Mouse (Mus musculus): Measurements from ENCODE around the gene Prdx6. TPM values are rescaled to one million over a fixed set of nuclear protein-coding genes. Genes with fewer than 3 reads are reported as not detected.
"Not testable (repeated sequence)": the region's sequence is repeated elsewhere in the genome, so short reads cannot be mapped to it uniquely, and the experiment has no call there.

Gene Prdx6
- polyA plus RNA-seq, 1 experiment from 2014 or later, result 325 TPM

DNA sequence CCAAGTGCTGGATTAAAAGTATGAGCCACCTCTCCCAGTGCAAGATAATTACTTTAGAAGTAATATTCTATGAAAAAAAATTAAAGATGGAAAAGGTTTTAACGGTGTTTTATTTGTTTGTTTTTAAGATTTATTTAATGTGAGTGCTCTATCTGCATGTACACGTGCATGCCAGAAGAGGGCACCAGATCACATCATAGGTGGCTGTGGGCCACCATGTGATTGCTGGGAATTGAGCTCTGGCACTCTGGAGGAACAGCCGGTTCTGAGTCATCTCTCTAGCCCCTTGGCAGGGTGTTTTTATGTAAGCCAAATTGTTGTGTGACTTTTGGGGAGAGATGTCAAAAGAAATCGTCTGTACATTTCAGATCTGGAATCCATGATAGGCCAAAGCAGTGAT, 36.6 kb downstream of the Prdx6 start:
- ATAC-seq (ENCODE audit: low read depth) (no peak), DNase-seq (ENCODE audit: low spot score) (no peak)
- H3K4me3 ChIP-seq (ENCODE audit: low read depth, low read length), result no peak overlapping the region
- no peaks in the 10 kb centered on the region for H3K27me3 ChIP-seq (replicated peaks; ENCODE audit: control insufficient read depth, insufficient read depth, low read length)
- no peak overlapping the region for H3K9ac ChIP-seq (ENCODE audit: low read depth, low read length)
- no peak overlapping the region for H3K4me2 ChIP-seq (ENCODE audit: low read depth, low read length)
- no peaks in the 10 kb centered on the region for H3K36me3 ChIP-seq (ENCODE audit: control insufficient read depth, insufficient read depth, low read length)
- no peaks in the 10 kb centered on the region for H3K4me1 ChIP-seq (ENCODE audit: control insufficient read depth, insufficient read depth, low read length)
- WGBS, result 30% methylated on average over 4 of the region's 4 CpGs
- H3K27ac ChIP-seq (replicated peaks; ENCODE audit: low read depth, low read length), result no peak overlapping the region
- H3K9me3 ChIP-seq (ENCODE audit: control insufficient read depth, low read length), result no peaks in the 10 kb centered on the region

DNA sequence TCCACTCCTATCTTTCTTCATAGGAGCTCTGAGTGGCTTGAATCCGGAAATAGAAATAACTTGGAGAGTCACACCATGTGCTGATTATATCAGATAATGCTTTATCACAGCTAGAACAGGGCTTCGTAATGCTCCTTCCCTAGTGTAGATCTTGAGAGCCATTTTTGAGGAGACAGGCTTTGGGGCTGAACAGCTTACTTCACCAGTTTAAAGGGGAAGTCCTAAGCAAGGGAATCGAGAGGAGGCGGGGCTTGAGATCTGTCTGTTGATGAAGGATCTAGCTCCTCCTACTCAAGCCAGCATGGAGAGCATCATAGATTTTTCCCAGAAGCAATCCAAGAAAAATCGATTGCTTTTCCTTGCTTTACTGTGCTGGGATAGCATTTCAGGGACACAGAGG, 51.2 kb downstream of the Prdx6 start:
- Histone ChIP-seq H3K36me3 (ENCODE audit: control insufficient read depth, insufficient read depth, low read length) (no peaks in the 10 kb centered on the region), H3K27ac (replicated peaks; ENCODE audit: low read depth, low read length) (no peak overlapping the region), H3K4me3 (ENCODE audit: low read depth, low read length) (no peak overlapping the region), H3K27me3 (replicated peaks; ENCODE audit: control insufficient read depth, insufficient read depth, low read length) (no peaks in the 10 kb centered on the region), H3K4me1 (ENCODE audit: control insufficient read depth, insufficient read depth, low read length) (no peaks in the 10 kb centered on the region), H3K4me2 (ENCODE audit: low read depth, low read length) (no peak overlapping the region), H3K9ac (ENCODE audit: low read depth, low read length) (no peak overlapping the region), H3K9me3 (ENCODE audit: control insufficient read depth, low read length) (no peaks in the 10 kb centered on the region)
- DNase-seq (ENCODE audit: low spot score) (no peak), ATAC-seq (ENCODE audit: low read depth) (no peak)
- WGBS, result 77% methylated on average over 5 of the region's 5 CpGs

DNA sequence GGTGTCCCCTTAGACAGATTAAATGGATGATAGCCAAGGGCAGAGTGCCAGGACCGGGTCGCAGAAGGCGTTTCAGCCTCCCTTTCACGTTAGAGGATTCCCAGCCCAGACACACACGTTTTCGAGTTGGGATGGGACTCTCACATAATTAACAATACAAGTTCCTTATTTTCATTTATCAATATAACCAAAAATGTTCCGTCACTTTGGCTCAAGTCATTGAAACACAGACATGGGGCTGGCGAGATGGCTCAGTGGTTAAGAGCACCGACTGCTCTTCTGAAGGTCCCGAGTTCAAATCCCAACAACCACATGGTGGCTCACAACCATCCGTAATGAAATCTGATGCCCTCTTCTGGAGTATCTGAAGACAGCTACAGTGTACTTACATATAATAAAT, 54.7 kb downstream of the Prdx6 start:
- not testable (repeated sequence) for DNase-seq (ENCODE audit: low spot score); ATAC-seq (ENCODE audit: low read depth); H3K9me3 ChIP-seq (ENCODE audit: control insufficient read depth, low read length); H3K27me3 ChIP-seq (replicated peaks; ENCODE audit: control insufficient read depth, insufficient read depth, low read length); H3K36me3 ChIP-seq (ENCODE audit: control insufficient read depth, insufficient read depth, low read length); H3K4me1 ChIP-seq (ENCODE audit: control insufficient read depth, insufficient read depth, low read length); H3K9ac ChIP-seq (ENCODE audit: low read depth, low read length)
- peak overlapping the region; percentile 50 for H3K27ac ChIP-seq (replicated peaks; ENCODE audit: low read depth, low read length)
- WGBS, result 49% methylated on average over 11 of the region's 11 CpGs
- H3K4me3 ChIP-seq (ENCODE audit: low read depth, low read length), result peak overlapping the region; percentile 35
- H3K4me2 ChIP-seq (ENCODE audit: low read depth, low read length), result peak overlapping the region; percentile 62

DNA sequence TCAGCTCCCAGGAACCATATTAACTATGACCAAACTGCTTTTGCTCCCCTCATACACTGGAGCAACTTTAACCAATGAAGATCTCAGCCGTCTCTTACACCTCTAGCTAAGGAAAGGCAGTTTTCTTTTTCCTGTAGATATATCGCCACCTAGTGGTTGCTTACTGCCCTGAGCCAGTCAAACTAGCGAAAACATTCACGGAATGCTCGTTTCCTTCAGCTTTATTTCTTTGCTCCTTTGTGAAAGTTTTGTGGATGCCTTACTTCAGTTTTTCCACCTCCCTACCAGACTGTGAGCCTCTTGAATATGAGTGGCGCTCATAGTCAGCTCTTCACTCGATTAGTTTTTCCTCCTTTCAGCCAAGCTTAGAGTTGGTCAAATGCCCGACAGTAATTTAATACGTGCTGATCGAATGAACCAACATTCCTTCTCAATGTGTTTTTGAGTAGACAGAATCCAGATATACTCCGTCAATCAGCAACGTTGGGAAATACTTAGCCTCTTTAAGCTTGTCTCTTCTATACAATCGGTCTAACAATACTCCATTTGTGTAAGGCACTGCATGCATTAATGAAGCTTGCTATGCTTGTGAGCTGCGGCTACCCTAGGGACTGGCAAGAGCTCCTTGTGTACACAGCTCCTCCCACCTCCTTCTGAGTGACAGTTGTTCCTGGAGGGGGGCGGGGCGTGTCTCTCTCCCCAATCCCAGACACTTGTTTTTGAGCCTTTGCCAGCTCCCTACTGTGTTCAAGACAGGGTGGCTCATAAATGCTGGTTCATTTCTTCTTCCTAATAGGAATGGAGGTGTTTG, 55.3 kb downstream of the Prdx6 start:
- peak; percentile 96 for ATAC-seq (ENCODE audit: low read depth)
- no peaks in the 10 kb centered on the region for H3K9me3 ChIP-seq (ENCODE audit: control insufficient read depth, low read length)
- DNase-seq (ENCODE audit: low spot score), result peak; percentile 96
- no peaks in the 10 kb centered on the region for H3K27me3 ChIP-seq (replicated peaks; ENCODE audit: control insufficient read depth, insufficient read depth, low read length)
- H3K9ac ChIP-seq (ENCODE audit: low read depth, low read length), result peak overlapping the region; percentile 47; the same call in 1 of the 2 replicates
- peak overlapping the region; percentile 62 for H3K4me2 ChIP-seq (ENCODE audit: low read depth, low read length)
- H3K36me3 ChIP-seq (ENCODE audit: control insufficient read depth, insufficient read depth, low read length), result no peaks in the 10 kb centered on the region
- peak overlapping the region; percentile 50 for H3K27ac ChIP-seq (replicated peaks; ENCODE audit: low read depth, low read length)
- no peaks in the 10 kb centered on the region for H3K4me1 ChIP-seq (ENCODE audit: control insufficient read depth, insufficient read depth, low read length)
- H3K4me3 ChIP-seq (ENCODE audit: low read depth, low read length), result peak overlapping the region; percentile 35
- WGBS, result under 1% methylated on average over 16 of the region's 16 CpGs

DNA sequence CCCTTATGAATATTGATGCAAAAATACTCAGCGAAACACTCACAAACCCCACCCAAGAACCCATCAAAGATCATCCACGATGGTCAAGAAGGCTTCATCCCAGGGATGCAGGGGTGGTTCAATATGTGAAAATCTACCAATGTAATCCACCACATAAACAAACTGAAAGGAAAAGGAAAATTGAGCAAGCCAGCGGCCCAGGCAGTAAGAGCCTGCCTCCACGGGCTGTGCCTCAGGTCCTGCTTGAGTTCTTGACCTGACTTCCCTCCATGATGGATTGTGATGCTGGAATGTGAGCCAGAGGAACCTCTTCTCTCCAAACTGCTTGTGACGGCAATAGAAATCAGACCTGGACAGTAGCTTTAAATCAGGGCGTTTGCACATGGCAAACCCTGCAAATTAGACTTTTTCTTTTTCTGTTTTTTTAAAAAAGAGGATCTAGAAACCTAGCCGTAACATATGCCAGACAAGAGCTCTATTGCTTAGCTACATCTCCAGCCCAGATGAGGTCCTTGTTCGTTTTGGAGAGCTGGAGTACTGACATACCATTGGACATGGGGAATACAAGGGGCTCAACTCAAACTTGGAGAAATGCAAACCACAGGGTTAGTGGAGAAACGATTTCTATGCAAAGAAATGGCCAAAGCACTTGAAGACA, 60.6 kb downstream of the Prdx6 start:
- WGBS, result 75% methylated on average over 9 of the region's 9 CpGs
- ATAC-seq (ENCODE audit: low read depth) (no peak), DNase-seq (ENCODE audit: low spot score) (no peak)
- no peaks in the 10 kb centered on the region for H3K36me3 ChIP-seq (ENCODE audit: control insufficient read depth, insufficient read depth, low read length)
- no peak overlapping the region for H3K27ac ChIP-seq (replicated peaks; ENCODE audit: low read depth, low read length)
- no peaks in the 10 kb centered on the region for H3K4me1 ChIP-seq (ENCODE audit: control insufficient read depth, insufficient read depth, low read length)
- no peak overlapping the region for H3K4me2 ChIP-seq (ENCODE audit: low read depth, low read length)
- H3K4me3 ChIP-seq (ENCODE audit: low read depth, low read length), result no peak overlapping the region
- H3K9me3 ChIP-seq (ENCODE audit: control insufficient read depth, low read length), result peaks cover 4% of the 10 kb centered on the region; the same call in 1 of the 2 replicates
- no peaks in the 10 kb centered on the region for H3K27me3 ChIP-seq (replicated peaks; ENCODE audit: control insufficient read depth, insufficient read depth, low read length)
- no peak overlapping the region for H3K9ac ChIP-seq (ENCODE audit: low read depth, low read length)

Other genes starting within 250 kb of the Prdx6 start
- gene Zbtb37, start 216.4 kb downstream of the Prdx6 start, polyA plus RNA-seq (2014; fragmentation: Nextera tagmentation; extraction: Ambion mirVana), result 7.8 and 10.5 TPM in 2 replicates
- 24.2 and 31.2 TPM in 2 replicates for gene Dars2, start 180.6 kb downstream of the Prdx6 start, polyA plus RNA-seq (2014; fragmentation: Nextera tagmentation; extraction: Ambion mirVana)
- gene Cenpl, start 180.5 kb downstream of the Prdx6 start, polyA plus RNA-seq (2014; fragmentation: Nextera tagmentation; extraction: Ambion mirVana), result 22.6 and 25.6 TPM in 2 replicates
- gene Klhl20, start 119.7 kb downstream of the Prdx6 start, polyA plus RNA-seq (2014; fragmentation: Nextera tagmentation; extraction: Ambion mirVana), result 18.2 and 21.9 TPM in 2 replicates
- gene Ankrd45, start 108.5 kb downstream of the Prdx6 start, polyA plus RNA-seq (2014; fragmentation: Nextera tagmentation; extraction: Ambion mirVana), result 2.2 and 3.8 TPM in 2 replicates
- gene Tex50, start 91.9 kb downstream of the Prdx6 start, polyA plus RNA-seq (2014; fragmentation: Nextera tagmentation; extraction: Ambion mirVana), result not detected in 2 replicates
- gene Tnfsf4, start 144.2 kb upstream of the Prdx6 start, polyA plus RNA-seq (2014; fragmentation: Nextera tagmentation; extraction: Ambion mirVana), result 0.08 and 0.33 TPM in 2 replicates
- 0.18 and 0.29 TPM in 2 replicates for gene Tnfsf18, start 243.4 kb upstream of the Prdx6 start, polyA plus RNA-seq (2014; fragmentation: Nextera tagmentation; extraction: Ambion mirVana)

All from embryonic facial prominence, embryonic 14.5 days (tissue).